9 mouse cellular contexts compared by ENCODE assay signal in genomic region chr11:35151539-35151951, GRCm38 (mm10). TPM values are rescaled to one million over a fixed set of nuclear protein-coding genes. Genes with fewer than 3 reads are reported as not detected.
DNase-seq lines count a peak whose midpoint lies in the region; ATAC-seq and TF ChIP-seq lines count a peak whose summit lies in the region.
"Had no signal": no experiment of that assay in that cellular context is flagged by ENCODE, and none has a peak within 500 bp of the region (broad histone marks: within the 10 kb centered on the region; RNA-seq: fewer than 3 reads in every experiment).

No protein-coding gene starts in this region.

- no peaks in the 10 kb centered on the region for H3K9me3 ChIP-seq in forebrain, postnatal 0 days (ENCODE audit: low read length)
- no peaks in the 10 kb centered on the region for H3K9me3 ChIP-seq in neural tube, embryonic 15.5 days (replicated peaks)

- no peaks in the 10 kb centered on the region for H3K36me3 ChIP-seq in forebrain, postnatal 0 days (ENCODE audit: insufficient read depth)
- H3K36me3 ChIP-seq in neural tube, embryonic 15.5 days, result no peaks in the 10 kb centered on the region

- ATAC-seq in forebrain, postnatal 0 days, result peak; percentile 29
- peak; percentile 81 for ATAC-seq in neural tube, embryonic 15.5 days (ENCODE audit: low FRiP score)
- no peak for ATAC-seq in cerebellum, adult (ENCODE audit: insufficient number of reproducible peaks, low FRiP score, low TSS enrichment)

- no peak overlapping the region for H3K27ac ChIP-seq in forebrain, postnatal 0 days (ENCODE audit: low read depth, low read length)
- no peak overlapping the region for H3K27ac ChIP-seq in neural tube, embryonic 15.5 days (replicated peaks)

- H3K9ac ChIP-seq in forebrain, postnatal 0 days, result no peak overlapping the region
- no peak overlapping the region for H3K9ac ChIP-seq in neural tube, embryonic 15.5 days (replicated peaks)

- H3K4me1 ChIP-seq in forebrain, postnatal 0 days (ENCODE audit: insufficient read depth), result 0 out of 2 replicates have a peak, but pooled peaks cover 4% of the 10 kb centered on the region
- peaks cover 7% of the 10 kb centered on the region for H3K4me1 ChIP-seq in neural tube, embryonic 15.5 days

- no peak for TF ChIP-seq CTCF in forebrain, postnatal 0 days (IDR thresholded peaks at IDR 0.05; ENCODE audit: low read depth)

- WGBS in forebrain, postnatal 0 days, result 10% methylated on average over 13 of the region's 13 CpGs
- WGBS in neural tube, embryonic 15.5 days, result 5% methylated on average over 13 of the region's 13 CpGs

- H3K27me3 ChIP-seq in forebrain, postnatal 0 days (ENCODE audit: insufficient read depth, low read length), result no peaks in the 10 kb centered on the region
- peaks cover 26% of the 10 kb centered on the region for H3K27me3 ChIP-seq in neural tube, embryonic 15.5 days (replicated peaks)

- H3K4me3 ChIP-seq in forebrain, postnatal 0 days (ENCODE audit: low read depth, low read length), result no peak overlapping the region
- H3K4me3 ChIP-seq in neural tube, embryonic 15.5 days (replicated peaks), result no peak overlapping the region

- peak; percentile 60 for DNase-seq in embryo, embryonic 9.5 days (ENCODE audit: extremely low spot score)
- DNase-seq in forebrain, postnatal 0 days, result no peak
- DNase-seq in kidney, postnatal 36 days, result peak; percentile 19 to 44
- no peak for DNase-seq in cerebellum, adult 18-20 months
- DNase-seq in cerebellum, adult 9-11 months, result no peak
- DNase-seq in frontal cortex, postnatal 14 days (ENCODE audit: low spot score in 2 of 2), result no peak

- no peak overlapping the region for H3K4me2 ChIP-seq in forebrain, postnatal 0 days (ENCODE audit: low read depth)
- peak overlapping the region; percentile 42 for H3K4me2 ChIP-seq in neural tube, embryonic 15.5 days

RNA-seq across cellular contexts. Expression of gene Slit3, which starts 30.5 kb away (rescaled TPM):
- total RNA-seq in forebrain, postnatal 0 days (2014; rRNA removed), result 5.7 and 15.0 TPM in 2 replicates
- polyA plus RNA-seq in forebrain, postnatal 0 days (2015; fragmentation: Nextera tagmentation; extraction: Ambion mirVana), result 1.9 and 5.6 TPM in 2 replicates
- polyA plus RNA-seq in neural tube, embryonic 15.5 days (2015; fragmentation: Nextera tagmentation; extraction: Ambion mirVana), result 20.6 and 26.2 TPM in 2 replicates
- total RNA-seq: common myeloid progenitor, adult 5-6 weeks had no signal

Comparison
In these comparisons a context has a peak if more than half of its experiments do, and no peak if none do; other contexts are left out.
1. DNase-seq: peak in embryo, embryonic 9.5 days (single experiment) and kidney, postnatal 36 days (2 of 2); none in forebrain, postnatal 0 days (single experiment), cerebellum, adult 18-20 months (0 of 2), cerebellum, adult 9-11 months (single experiment) and frontal cortex, postnatal 14 days (0 of 2).